Mouse (Mus musculus): ENCODE measurements around the gene Gcn1l1. TPM values are rescaled to one million over a fixed set of nuclear protein-coding genes. Genes with fewer than 3 reads are reported as not detected.

Gcn1l1 gene
- polyA plus RNA-seq, 1 experiment from 2014 or later: 29.3 TPM

- ATAC-seq (replicated peaks; ENCODE audit: insufficient number of reproducible peaks, low FRiP score, low TSS enrichment, low read depth) (peak; percentile 24; the same call in 1 of the 2 replicates), DNase-seq (ENCODE audit: low spot score) (no peak)
- WGBS: 69% methylated on average over 13 of the region's 13 CpGs
- Histone ChIP-seq H3K4me2 (ENCODE audit: low read depth, low read length) (no peak overlapping the region), H3K36me3 (replicated peaks; ENCODE audit: control insufficient read depth, insufficient read depth, low read depth, low read length) (no peaks in the 10 kb centered on the region), H3K9ac (replicated peaks; ENCODE audit: low read length) (peak overlapping the region; percentile 22; the same call in 1 of the 2 replicates), H3K4me3 (ENCODE audit: low read depth, low read length) (no peak overlapping the region), H3K27me3 (ENCODE audit: control insufficient read depth, insufficient read depth, low read length) (no peaks in the 10 kb centered on the region), H3K9me3 (replicated peaks; ENCODE audit: control insufficient read depth, low read length) (no peaks in the 10 kb centered on the region), H3K27ac (replicated peaks; ENCODE audit: low read depth, low read length) (no peak overlapping the region), H3K4me1 (ENCODE audit: control insufficient read depth, insufficient read depth, low read length) (peaks cover 30% of the 10 kb centered on the region)
Measured at GRCm38 (mm10) chr5:115538017-115538692, 26.9 kb upstream of the Gcn1l1 start.

DNA sequence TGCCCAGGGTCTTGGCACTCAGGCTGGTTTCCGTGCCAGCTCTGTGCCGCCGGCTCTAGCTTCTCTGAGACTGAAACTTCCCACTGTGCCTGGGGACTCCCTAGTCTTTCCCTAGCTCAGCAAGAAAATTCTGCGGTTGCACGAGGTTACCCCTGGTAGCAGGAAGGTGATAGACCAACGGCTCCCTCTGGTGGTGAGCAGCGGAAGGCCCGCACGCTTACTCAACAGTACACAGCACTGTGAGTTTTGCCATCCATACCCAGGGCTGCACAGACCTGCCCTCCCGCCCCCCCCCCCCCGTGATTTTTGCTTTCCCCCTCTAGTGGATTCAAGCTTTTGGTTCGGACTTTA is 26.4 kb upstream of the Gcn1l1 start:
- Histone ChIP-seq H3K27me3 (ENCODE audit: control insufficient read depth, insufficient read depth, low read length) (no peaks in the 10 kb centered on the region), H3K4me2 (ENCODE audit: low read depth, low read length) (no peak overlapping the region), H3K9me3 (replicated peaks; ENCODE audit: control insufficient read depth, low read length) (no peaks in the 10 kb centered on the region), H3K27ac (replicated peaks; ENCODE audit: low read depth, low read length) (no peak overlapping the region), H3K4me1 (ENCODE audit: control insufficient read depth, insufficient read depth, low read length) (peaks cover 30% of the 10 kb centered on the region), H3K9ac (replicated peaks; ENCODE audit: low read length) (no peak overlapping the region), H3K36me3 (replicated peaks; ENCODE audit: control insufficient read depth, insufficient read depth, low read depth, low read length) (no peaks in the 10 kb centered on the region), H3K4me3 (ENCODE audit: low read depth, low read length) (no peak overlapping the region)
- DNase-seq (ENCODE audit: low spot score): peak; percentile 94
- WGBS: under 1% methylated on average over 12 of the region's 12 CpGs
- peak; percentile 76 for ATAC-seq (replicated peaks; ENCODE audit: insufficient number of reproducible peaks, low FRiP score, low TSS enrichment, low read depth)

DNA sequence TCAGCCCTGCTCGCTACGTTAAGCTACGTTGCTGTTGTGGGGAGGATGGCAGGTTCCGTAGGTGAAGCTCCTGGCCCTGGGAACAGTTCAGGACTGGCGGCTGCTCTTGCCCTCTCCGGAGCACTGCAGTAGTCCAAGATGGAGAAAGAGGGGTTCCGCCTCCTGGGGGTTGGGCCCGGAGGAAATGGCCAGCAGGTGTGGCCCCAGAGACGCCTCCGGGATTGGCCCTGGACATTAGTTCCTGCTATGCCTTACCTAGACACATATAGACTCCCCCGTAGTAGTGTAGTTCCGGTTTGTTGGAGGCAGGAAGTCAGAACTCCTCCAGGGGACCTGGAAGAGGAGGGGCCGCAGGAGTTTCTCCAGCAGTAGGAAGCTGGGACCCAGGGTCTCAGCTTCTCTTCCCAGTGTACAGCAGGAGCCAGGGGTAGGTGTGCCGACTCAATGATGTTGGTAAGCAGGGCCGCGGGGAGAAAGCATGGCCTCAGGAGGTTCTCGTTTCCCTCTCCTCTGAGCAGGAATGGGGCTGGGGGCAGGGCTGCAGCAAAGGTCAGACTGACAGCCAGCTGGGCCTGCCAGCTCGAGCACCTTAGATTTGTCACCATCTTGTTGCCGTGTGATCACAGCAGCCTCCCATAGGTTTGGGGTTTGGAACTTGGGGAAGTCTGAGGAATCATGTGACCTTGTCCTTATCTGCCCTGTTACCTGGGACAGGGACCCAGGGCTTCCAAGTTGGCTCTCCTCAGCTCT is 22.2 kb upstream of the Gcn1l1 start:
- Histone ChIP-seq H3K4me1 (ENCODE audit: control insufficient read depth, insufficient read depth, low read length) (peaks cover 20% of the 10 kb centered on the region), H3K36me3 (replicated peaks; ENCODE audit: control insufficient read depth, insufficient read depth, low read depth, low read length) (no peaks in the 10 kb centered on the region), H3K9me3 (replicated peaks; ENCODE audit: control insufficient read depth, low read length) (no peaks in the 10 kb centered on the region), H3K27me3 (ENCODE audit: control insufficient read depth, insufficient read depth, low read length) (no peaks in the 10 kb centered on the region), H3K4me3 (ENCODE audit: low read depth, low read length) (no peak overlapping the region), H3K4me2 (ENCODE audit: low read depth, low read length) (peak overlapping the region; percentile 13; the same call in 1 of the 2 replicates), H3K9ac (replicated peaks; ENCODE audit: low read length) (no peak overlapping the region), H3K27ac (replicated peaks; ENCODE audit: low read depth, low read length) (peak overlapping the region; percentile 35)
- 47% methylated on average over 19 of the region's 19 CpGs for WGBS
- DNase-seq (ENCODE audit: low spot score): no peak
- no peak for ATAC-seq (replicated peaks; ENCODE audit: insufficient number of reproducible peaks, low FRiP score, low TSS enrichment, low read depth)

DNA sequence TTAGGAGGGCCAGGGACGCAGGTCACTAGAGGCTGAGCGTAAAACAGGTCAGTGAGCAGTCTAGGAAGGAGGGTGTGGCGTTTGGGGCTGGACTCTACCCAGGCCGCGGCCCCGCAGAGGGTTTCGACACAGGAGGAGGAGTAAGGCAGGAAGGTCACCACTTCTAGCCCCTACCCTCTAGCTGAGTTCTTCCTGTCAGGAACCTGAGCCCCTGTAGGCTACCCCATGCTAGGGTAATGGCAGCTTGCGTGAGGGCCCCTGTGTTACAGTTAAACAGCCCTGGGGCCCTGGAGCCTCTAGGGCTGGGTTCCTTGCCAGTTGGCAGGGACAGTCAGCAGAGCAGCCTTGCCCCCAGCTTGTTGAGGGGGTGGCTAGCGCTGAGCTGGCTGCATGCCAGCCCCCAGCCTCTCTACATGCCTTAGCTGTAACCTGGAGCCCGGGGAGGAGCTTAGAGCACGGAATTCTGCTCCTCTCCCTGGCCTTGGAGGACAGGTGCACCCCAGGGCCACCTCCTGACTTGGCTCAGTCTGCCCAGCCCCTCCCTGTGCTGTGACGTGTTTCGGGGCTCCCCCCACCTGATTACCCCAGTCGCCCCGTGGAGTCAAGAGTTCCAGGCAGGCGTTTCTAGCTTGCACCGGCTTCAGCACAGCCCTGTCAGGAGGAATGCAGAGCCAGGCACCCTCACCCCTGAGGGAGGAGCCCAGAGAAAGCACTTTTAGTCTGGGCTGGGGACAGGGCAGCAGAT is 21.4 kb upstream of the Gcn1l1 start:
- Histone ChIP-seq H3K4me2 (ENCODE audit: low read depth, low read length) (no peak overlapping the region), H3K9ac (replicated peaks; ENCODE audit: low read length) (no peak overlapping the region), H3K4me1 (ENCODE audit: control insufficient read depth, insufficient read depth, low read length) (peaks cover 20% of the 10 kb centered on the region), H3K36me3 (replicated peaks; ENCODE audit: control insufficient read depth, insufficient read depth, low read depth, low read length) (no peaks in the 10 kb centered on the region), H3K27ac (replicated peaks; ENCODE audit: low read depth, low read length) (no peak overlapping the region; the same call in 1 of the 2 replicates), H3K27me3 (ENCODE audit: control insufficient read depth, insufficient read depth, low read length) (no peaks in the 10 kb centered on the region), H3K9me3 (replicated peaks; ENCODE audit: control insufficient read depth, low read length) (no peaks in the 10 kb centered on the region), H3K4me3 (ENCODE audit: low read depth, low read length) (no peak overlapping the region)
- WGBS: 48% methylated on average over 17 of the region's 17 CpGs
- ATAC-seq (replicated peaks; ENCODE audit: insufficient number of reproducible peaks, low FRiP score, low TSS enrichment, low read depth): peak; percentile 39; the same call in 1 of the 2 replicates
- DNase-seq (ENCODE audit: low spot score): no peak

DNA sequence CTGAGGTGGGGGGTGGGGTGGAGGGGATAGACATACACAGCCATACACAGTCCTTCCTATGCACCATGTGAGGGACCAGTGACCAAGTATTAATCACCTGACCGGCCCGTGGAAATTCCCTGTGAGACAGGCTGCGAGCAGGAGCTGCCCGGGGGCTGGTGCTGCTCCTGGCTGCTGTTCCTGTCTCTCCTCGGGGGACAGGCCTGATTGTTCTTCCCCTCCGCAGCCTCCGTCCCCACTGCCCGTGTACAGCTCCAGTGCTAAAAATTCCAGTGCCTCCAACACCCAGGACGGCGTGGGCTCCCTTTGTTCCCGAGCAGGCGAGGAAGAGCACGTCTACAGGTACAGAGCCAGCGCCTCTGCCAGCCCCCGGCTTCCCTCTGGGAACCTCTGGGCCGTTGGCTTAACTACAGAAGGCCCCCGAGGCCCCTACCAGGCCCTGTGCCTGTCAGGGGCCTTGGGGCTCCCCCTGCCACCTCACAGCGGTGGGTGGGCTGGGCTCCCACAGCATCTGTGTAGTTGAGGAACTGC is 20.3 kb upstream of the Gcn1l1 start:
- 0 out of 2 replicates have a peak overlapping the region, but pooled peaks have one; percentile 7 for H3K27ac ChIP-seq (replicated peaks; ENCODE audit: low read depth, low read length)
- 51% methylated on average over 18 of the region's 18 CpGs for WGBS
- no peaks in the 10 kb centered on the region for H3K36me3 ChIP-seq (replicated peaks; ENCODE audit: control insufficient read depth, insufficient read depth, low read depth, low read length)

GRCm38 (mm10) chr5:115545636-115546035 is 19.4 kb upstream of the Gcn1l1 start:
- Histone ChIP-seq H3K9me3 (replicated peaks; ENCODE audit: control insufficient read depth, low read length) (no peaks in the 10 kb centered on the region), H3K36me3 (replicated peaks; ENCODE audit: control insufficient read depth, insufficient read depth, low read depth, low read length) (no peaks in the 10 kb centered on the region), H3K4me2 (ENCODE audit: low read depth, low read length) (no peak overlapping the region), H3K27me3 (ENCODE audit: control insufficient read depth, insufficient read depth, low read length) (no peaks in the 10 kb centered on the region), H3K4me3 (ENCODE audit: low read depth, low read length) (no peak overlapping the region), H3K4me1 (ENCODE audit: control insufficient read depth, insufficient read depth, low read length) (peaks cover 20% of the 10 kb centered on the region), H3K27ac (replicated peaks; ENCODE audit: low read depth, low read length) (no peak overlapping the region), H3K9ac (replicated peaks; ENCODE audit: low read length) (no peak overlapping the region)
- 85% methylated on average over 14 of the region's 14 CpGs for WGBS
- DNase-seq (ENCODE audit: low spot score) (no peak), ATAC-seq (replicated peaks; ENCODE audit: insufficient number of reproducible peaks, low FRiP score, low TSS enrichment, low read depth) (no peak)

More for the DNA sequence above, 20.3 kb upstream of the Gcn1l1 start:
- H3K4me2 ChIP-seq (ENCODE audit: low read depth, low read length): no peak overlapping the region
- no peak for ATAC-seq (replicated peaks; ENCODE audit: insufficient number of reproducible peaks, low FRiP score, low TSS enrichment, low read depth)
- H3K4me1 ChIP-seq (ENCODE audit: control insufficient read depth, insufficient read depth, low read length): peaks cover 20% of the 10 kb centered on the region
- no peaks in the 10 kb centered on the region for H3K27me3 ChIP-seq (ENCODE audit: control insufficient read depth, insufficient read depth, low read length)
- no peak overlapping the region for H3K4me3 ChIP-seq (ENCODE audit: low read depth, low read length)
- H3K9ac ChIP-seq (replicated peaks; ENCODE audit: low read length): peak overlapping the region; percentile 28; the same call in 1 of the 2 replicates
- H3K9me3 ChIP-seq (replicated peaks; ENCODE audit: control insufficient read depth, low read length): no peaks in the 10 kb centered on the region
- DNase-seq (ENCODE audit: low spot score): no peak

DNA sequence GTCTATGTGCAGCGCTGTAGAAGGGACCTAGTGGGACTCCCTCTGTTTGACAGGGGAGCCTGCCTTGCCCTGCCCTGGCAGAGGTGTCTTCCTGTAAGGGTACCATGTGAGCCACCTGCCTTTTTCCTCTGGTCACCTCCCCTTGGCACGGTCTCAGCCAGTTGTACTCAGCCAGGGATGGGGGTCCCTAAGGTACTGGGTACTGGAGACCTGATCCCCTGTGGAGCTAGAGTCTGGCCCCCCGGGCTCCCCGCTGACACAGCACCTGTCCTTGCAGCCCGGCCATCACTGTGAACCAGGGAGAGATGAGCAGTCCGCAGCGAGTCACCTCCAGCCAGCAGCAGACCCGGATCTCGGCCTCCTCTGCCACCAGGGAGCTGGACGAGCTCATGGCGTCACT is 18.5 kb upstream of the Gcn1l1 start:
- Histone ChIP-seq H3K4me2 (ENCODE audit: low read depth, low read length) (no peak overlapping the region), H3K9me3 (replicated peaks; ENCODE audit: control insufficient read depth, low read length) (no peaks in the 10 kb centered on the region), H3K9ac (replicated peaks; ENCODE audit: low read length) (no peak overlapping the region), H3K27ac (replicated peaks; ENCODE audit: low read depth, low read length) (no peak overlapping the region), H3K4me1 (ENCODE audit: control insufficient read depth, insufficient read depth, low read length) (peaks cover 20% of the 10 kb centered on the region), H3K27me3 (ENCODE audit: control insufficient read depth, insufficient read depth, low read length) (no peaks in the 10 kb centered on the region), H3K36me3 (replicated peaks; ENCODE audit: control insufficient read depth, insufficient read depth, low read depth, low read length) (no peaks in the 10 kb centered on the region), H3K4me3 (ENCODE audit: low read depth, low read length) (no peak overlapping the region)
- ATAC-seq (replicated peaks; ENCODE audit: insufficient number of reproducible peaks, low FRiP score, low TSS enrichment, low read depth): no peak; the same call in 1 of the 2 replicates
- DNase-seq (ENCODE audit: low spot score): no peak
- WGBS: 42% methylated on average over 11 of the region's 11 CpGs

Measured in embryonic facial prominence, embryonic 11.5 days (tissue).